Mouse (Mus musculus): Measurements from ENCODE around the gene Prap1.

- TF ChIP-seq POLR2A (IDR thresholded peaks at IDR 0.05; ENCODE audit: borderline replicate concordance, low read depth, low read length) (no peak), CTCF (IDR thresholded peaks at IDR 0.05; ENCODE audit: low read depth, low read length) (no peak)
Observed at GRCm38 (mm10) chr7:140101993-140102860, 9.0 kb downstream of the Prap1 start, which contains the start of gene Fuom.

Measured in bone marrow macrophage, adult 2 months (primary cell).